Mouse (Mus musculus) ES-E14 (cell line): ENCODE data around the gene Uty.

ENCODE experiments used
- CHD2 ChIP-seq: IDR thresholded peaks from 2 replicates; pipeline ENCODE4 v1.6.1; 2014; ENCODE audit warnings: mild to moderate bottlenecking, low read depth, low read length, inconsistent platforms
- HCFC1 ChIP-seq: IDR thresholded peaks from 2 replicates; pipeline ENCODE4 v1.6.1; 2012; ENCODE audit warnings: low read length, inconsistent platforms, borderline replicate concordance; ENCODE audit not compliant: insufficient read depth
- MAFK ChIP-seq: IDR thresholded peaks from 2 replicates; pipeline ENCODE4 v1.6.1; 2014; ENCODE audit warnings: mild to moderate bottlenecking, low read depth, low read length, inconsistent platforms; ENCODE audit not compliant: insufficient read depth
- ZC3H11A ChIP-seq: IDR thresholded peaks from 2 replicates; pipeline ENCODE4 v1.6.1; 2012; ENCODE audit warnings: low read depth, mild to moderate bottlenecking, inconsistent platforms, low read length, borderline replicate concordance
- ZNF384 ChIP-seq: IDR thresholded peaks from 2 replicates; pipeline ENCODE4 v1.6.1; 2012; ENCODE audit warnings: low read depth, low read length, inconsistent platforms

DNA sequence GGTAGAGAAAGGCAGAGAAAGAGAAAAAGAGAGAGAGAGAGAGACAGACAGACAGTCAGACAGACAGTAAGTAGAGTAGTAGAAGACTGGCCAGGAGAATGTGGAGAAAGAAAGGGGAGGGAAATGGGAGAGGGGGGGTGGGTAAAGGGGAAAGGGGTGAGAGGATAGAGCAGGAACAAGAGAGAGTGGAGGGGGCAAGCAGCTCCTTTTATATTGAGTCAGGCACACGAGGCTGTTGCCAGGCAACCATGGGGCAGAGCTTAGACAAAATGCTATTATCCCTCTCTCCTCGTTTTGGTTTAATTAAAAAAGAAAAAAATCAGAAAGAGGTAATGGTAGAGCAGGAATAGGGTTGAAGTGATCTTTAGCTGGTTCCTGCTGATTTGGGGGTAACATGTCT lies 131.5 kb downstream of the Uty start:
- TF ChIP-seq MAFK (no peak), CHD2 (no peak), ZC3H11A (no peak), ZNF384 (no peak), HCFC1 (no peak)
